Mouse (Mus musculus) embryonic facial prominence, embryonic 11.5 days (tissue): Measurements from ENCODE around the gene Shank3. TPM values are rescaled to one million over a fixed set of nuclear protein-coding genes. Genes with fewer than 3 reads are reported as not detected.
A peak's percentile ranks its signal among the peaks of the same experiment; 100 is the strongest.

Experiments used
- ATAC-seq: fragments of 200-750 bp; cut with Nextera tagmentation; replicated peaks from 2 replicates; pipeline ENCODE4 v1.8.0; 2017; ENCODE audit warnings: low read depth; ENCODE audit not compliant: insufficient number of reproducible peaks, low FRiP score, low TSS enrichment
- DNase-seq: peaks from one replicate; pipeline ENCODE4 v3.0.0-alpha.2; 2015; ENCODE audit warnings: low spot score
- H3K27ac ChIP-seq: fragments of 300-500 bp; sonication (generic); replicated peaks from 2 replicates; pipeline ENCODE4 v1.5.1; 2014; ENCODE audit warnings: mild to moderate bottlenecking, low read depth, low read length, control low read depth
- H3K27me3 ChIP-seq: fragments of 300-500 bp; sonication (generic); 2 replicates; pipeline ENCODE4 v1.6.1; 2014; ENCODE audit warnings: mild to moderate bottlenecking, low read length, moderate library complexity, mixed read lengths; ENCODE audit not compliant: control insufficient read depth, insufficient read depth
- H3K36me3 ChIP-seq: fragments of 300-500 bp; sonication (generic); replicated peaks from 2 replicates; pipeline ENCODE4 v1.6.1; 2014; ENCODE audit warnings: low read depth, mild to moderate bottlenecking, low read length, moderate library complexity, mixed read lengths; ENCODE audit not compliant: control insufficient read depth, insufficient read depth
- H3K4me1 ChIP-seq: fragments of 300-500 bp; sonication (generic); 2 replicates; pipeline ENCODE4 v1.6.1; 2014; ENCODE audit warnings: low read length, mixed read lengths; ENCODE audit not compliant: control insufficient read depth, insufficient read depth
- H3K4me2 ChIP-seq: fragments of 300-500 bp; sonication (generic); 2 replicates; pipeline ENCODE4 v1.6.1; 2014; ENCODE audit warnings: low read depth, mild to moderate bottlenecking, control low read depth, low read length, moderate library complexity
- H3K4me3 ChIP-seq: fragments of 300-500 bp; sonication (generic); 2 replicates; pipeline ENCODE4 v1.5.1; 2014; ENCODE audit warnings: low read depth, low read length, control low read depth
- H3K9ac ChIP-seq: fragments of 300-500 bp; sonication (generic); replicated peaks from 2 replicates; pipeline ENCODE4 v1.6.1; 2014; ENCODE audit warnings: mild to moderate bottlenecking, control low read depth, low read length
- H3K9me3 ChIP-seq: fragments of 300-500 bp; sonication (generic); replicated peaks from 2 replicates; pipeline ENCODE4 v1.6.1; 2016; ENCODE audit warnings: mild to moderate bottlenecking, low read length, inconsistent platforms, mixed read lengths; ENCODE audit not compliant: control insufficient read depth
- WGBS: fragments of 180-500 bp; shearing (Covaris S2); extraction: QIAGEN DNeasy Blood & Tissue Kit; methylation state at CpG from one replicate; pipeline ENCODE4 v1.1.7; 2014; 5-methylcytosine and 5-hydroxymethylcytosine counted together
- polyA plus RNA-seq: library from polyadenylated mRNA; unstranded; fragments of >200 nt; fragmentation: Nextera tagmentation; extraction: Ambion mirVana; gene quantifications from 2 replicates; pipeline ENCODE4 v1.2.1, GENCODE M21; 2014

Gene Shank3
- polyA plus RNA-seq, 1 experiment from 2014 or later: 1.6 TPM

DNA sequence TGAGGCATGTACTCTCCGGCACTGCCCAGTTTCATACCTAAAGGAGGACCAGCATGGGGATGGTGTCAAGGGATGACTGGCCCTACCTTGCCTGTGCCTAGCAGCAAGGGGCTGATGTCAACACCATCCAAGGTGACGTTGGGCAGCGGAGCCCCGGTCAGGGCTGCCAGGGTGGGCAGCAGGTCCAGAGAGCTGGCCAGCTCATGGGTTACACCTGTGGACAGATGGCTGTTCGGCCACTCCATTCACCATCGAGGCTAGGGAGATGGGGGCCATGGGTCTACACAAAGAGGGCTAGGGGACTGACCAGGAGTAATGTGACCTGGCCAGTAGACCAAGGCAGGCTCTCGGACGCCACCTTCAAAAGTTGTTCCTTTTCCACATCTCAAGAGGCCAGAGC, 25.5 kb upstream of the Shank3 start:
- H3K4me3 ChIP-seq: no peak overlapping the region
- no peaks in the 10 kb centered on the region for H3K36me3 ChIP-seq
- 92% methylated on average over 8 of the region's 8 CpGs for WGBS
- no peak overlapping the region for H3K27ac ChIP-seq
- no peak overlapping the region for H3K9ac ChIP-seq
- H3K4me1 ChIP-seq: no peaks in the 10 kb centered on the region
- H3K9me3 ChIP-seq: no peaks in the 10 kb centered on the region
- H3K4me2 ChIP-seq: no peak overlapping the region
- H3K27me3 ChIP-seq: no peaks in the 10 kb centered on the region
- ATAC-seq (no peak), DNase-seq (no peak)

GRCm38 (mm10) chr15:89474596-89475292, 24.7 kb upstream of the Shank3 start:
- H3K9me3 ChIP-seq: no peaks in the 10 kb centered on the region
- H3K36me3 ChIP-seq: no peaks in the 10 kb centered on the region
- ATAC-seq (no peak), DNase-seq (no peak)
- WGBS: 90% methylated on average over 19 of the region's 19 CpGs
- H3K4me2 ChIP-seq: no peak overlapping the region
- H3K4me1 ChIP-seq: no peaks in the 10 kb centered on the region
- no peak overlapping the region for H3K9ac ChIP-seq
- H3K27me3 ChIP-seq: no peaks in the 10 kb centered on the region
- H3K4me3 ChIP-seq: no peak overlapping the region
- H3K27ac ChIP-seq: no peak overlapping the region

GRCm38 (mm10) chr15:89475293-89475600, 24.2 kb upstream of the Shank3 start:
- 80% methylated on average over 7 of the region's 7 CpGs for WGBS
- no peak overlapping the region; the same call in 1 of the 2 replicates for H3K4me3 ChIP-seq
- H3K27ac ChIP-seq: no peak overlapping the region
- no peaks in the 10 kb centered on the region for H3K36me3 ChIP-seq
- H3K4me1 ChIP-seq: no peaks in the 10 kb centered on the region
- H3K9ac ChIP-seq: no peak overlapping the region
- no peak for ATAC-seq
- no peaks in the 10 kb centered on the region for H3K27me3 ChIP-seq
- DNase-seq: no peak
- no peak overlapping the region; the same call in 1 of the 2 replicates for H3K4me2 ChIP-seq
- H3K9me3 ChIP-seq: no peaks in the 10 kb centered on the region

DNA sequence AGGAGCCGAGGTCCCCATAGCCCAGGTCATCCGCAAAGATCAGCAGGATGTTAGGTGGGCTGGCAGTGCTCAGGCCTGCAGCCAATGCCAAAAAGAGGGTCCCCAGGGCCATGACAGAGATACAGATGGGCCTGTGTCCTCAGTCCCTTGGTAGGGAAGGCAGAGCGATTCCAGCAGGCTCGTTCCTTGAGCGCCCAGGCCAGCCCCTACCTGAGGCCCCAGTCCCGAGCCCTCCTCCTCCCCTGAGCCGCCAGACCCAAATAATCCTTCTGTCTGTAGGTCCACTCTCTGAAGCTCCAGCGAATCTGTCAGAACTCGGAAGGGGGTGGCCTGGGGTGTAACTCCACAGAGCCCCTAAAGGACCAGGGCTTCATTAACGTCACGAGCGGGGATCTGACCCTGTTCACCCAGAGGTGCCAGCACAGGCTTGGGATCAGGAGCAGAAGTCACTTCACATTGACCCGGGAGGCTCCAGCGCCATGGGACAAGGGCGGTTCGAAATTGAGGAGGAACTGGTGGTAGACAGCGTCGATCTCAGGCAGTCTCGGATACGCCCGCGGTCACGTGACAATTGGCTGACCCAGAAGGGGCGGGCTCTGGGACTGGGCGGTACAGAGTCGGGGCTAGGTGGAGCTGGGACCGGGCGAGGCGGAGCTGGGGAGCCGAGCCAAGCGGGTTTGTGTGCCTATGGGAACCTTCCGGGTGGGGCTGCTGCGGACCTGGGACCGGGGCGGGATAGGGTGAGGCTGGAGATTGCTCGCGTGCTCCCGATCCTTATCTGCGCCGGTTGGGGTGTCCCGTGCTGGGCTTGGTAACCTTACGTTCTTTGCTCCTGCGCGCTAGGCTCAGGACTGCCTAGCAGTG, 23.6 kb upstream of the Shank3 start:
- peak overlapping the region; percentile 56 for H3K9ac ChIP-seq
- H3K4me3 ChIP-seq: peak overlapping the region; percentile 57
- H3K4me2 ChIP-seq: peak overlapping the region; percentile 65
- ATAC-seq (peak; percentile 96), DNase-seq (peak; percentile 93)
- 0 out of 2 replicates have a peak overlapping the region, but pooled peaks have one; percentile 36 for H3K27ac ChIP-seq
- no peaks in the 10 kb centered on the region for H3K36me3 ChIP-seq
- no peaks in the 10 kb centered on the region for H3K27me3 ChIP-seq
- H3K9me3 ChIP-seq: no peaks in the 10 kb centered on the region
- 9% methylated on average over 44 of the region's 44 CpGs for WGBS
- no peaks in the 10 kb centered on the region for H3K4me1 ChIP-seq

DNA sequence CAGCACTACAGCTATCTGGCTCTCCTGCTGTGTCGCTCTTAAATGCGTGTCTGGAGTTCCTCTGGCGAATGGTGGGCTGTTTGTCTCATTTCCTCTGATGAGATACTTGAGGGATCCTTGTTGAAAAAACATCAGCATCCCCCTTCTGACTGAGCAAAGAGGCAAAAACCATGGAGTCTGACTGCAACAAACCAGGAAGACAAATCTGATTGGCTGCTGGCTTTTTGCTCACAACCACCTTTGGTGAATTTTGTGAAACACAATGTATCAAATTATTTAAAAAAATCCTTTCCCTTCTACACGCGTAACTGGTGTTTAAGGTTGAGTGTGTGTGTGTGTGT, 23.0 kb upstream of the Shank3 start:
- WGBS: 12% methylated on average over 5 of the region's 5 CpGs
- Histone ChIP-seq H3K9ac (peak overlapping the region; percentile 56), H3K27ac (0 out of 2 replicates have a peak overlapping the region, but pooled peaks have one; percentile 36)

GRCm38 (mm10) chr15:89477091-89477491, 22.3 kb upstream of the Shank3 start, which contains the start of gene Arsa:
Gene Arsa (minus strand): TSS chr15:89477425.
- H3K4me1 ChIP-seq: no peaks in the 10 kb centered on the region
- H3K4me2 ChIP-seq: peak within 1 kb of the TSS; percentile 65
- DNase-seq (no peak), ATAC-seq (no peak)
- peak within 1 kb of the TSS; percentile 57 for H3K4me3 ChIP-seq
- H3K27me3 ChIP-seq: no peaks in the 10 kb centered on the region
- whole genome bisulfite sequencing: 32% methylated on average over 9 of the region's 9 CpGs
- H3K27ac ChIP-seq: 0 out of 2 replicates have a peak within 1 kb of the TSS, but pooled peaks have one; percentile 36
- peak within 1 kb of the TSS; percentile 56 for H3K9ac ChIP-seq
- no peaks in the 10 kb centered on the region for H3K36me3 ChIP-seq
- no peaks in the 10 kb centered on the region for H3K9me3 ChIP-seq

More for the DNA sequence above, 23.0 kb upstream of the Shank3 start:
- H3K4me2 ChIP-seq: peak overlapping the region; percentile 65
- no peak for DNase-seq
- no peaks in the 10 kb centered on the region for H3K9me3 ChIP-seq
- no peak for ATAC-seq
- no peaks in the 10 kb centered on the region for H3K36me3 ChIP-seq
- H3K4me1 ChIP-seq: no peaks in the 10 kb centered on the region
- peak overlapping the region; percentile 57 for H3K4me3 ChIP-seq
- no peaks in the 10 kb centered on the region for H3K27me3 ChIP-seq

DNA sequence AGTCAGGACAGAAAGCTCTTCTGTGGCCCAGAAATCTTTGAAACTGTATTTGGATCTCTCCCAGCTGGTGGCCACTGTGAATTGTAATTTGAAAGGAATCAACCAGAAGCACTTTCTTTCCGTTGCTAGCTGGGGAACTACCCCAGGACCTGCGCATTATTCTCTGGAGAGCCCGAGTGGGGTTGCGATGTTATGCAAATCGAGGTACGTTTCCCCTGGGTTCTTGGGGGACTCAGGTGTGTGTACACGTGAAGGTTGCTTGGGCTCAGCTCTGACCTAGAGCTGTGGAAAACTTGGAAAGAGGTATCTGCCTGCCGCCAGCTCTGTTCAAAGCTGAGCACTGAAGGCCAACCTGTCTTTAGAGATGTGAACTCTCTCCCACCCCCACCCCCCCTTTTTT, 21.6 kb upstream of the Shank3 start:
- Histone ChIP-seq H3K4me1 (no peaks in the 10 kb centered on the region), H3K4me2 (no peak overlapping the region), H3K9ac (no peak overlapping the region), H3K9me3 (no peaks in the 10 kb centered on the region), H3K4me3 (no peak overlapping the region), H3K36me3 (no peaks in the 10 kb centered on the region), H3K27me3 (no peaks in the 10 kb centered on the region), H3K27ac (no peak overlapping the region)
- 46% methylated on average over 8 of the region's 8 CpGs for WGBS
- no peak for DNase-seq
- ATAC-seq: no peak

- ATAC-seq: no peak
- WGBS: 86% methylated on average over 3 of the region's 3 CpGs
- no peak overlapping the region for H3K27ac ChIP-seq
Measured at GRCm38 (mm10) chr15:89478622-89479021, 20.8 kb upstream of the Shank3 start.

More at GRCm38 (mm10) chr15:89478622-89479021, 20.8 kb upstream of the Shank3 start:
- H3K27me3 ChIP-seq: no peaks in the 10 kb centered on the region
- no peak for DNase-seq
- no peak overlapping the region for H3K9ac ChIP-seq
- no peak overlapping the region for H3K4me2 ChIP-seq
- no peaks in the 10 kb centered on the region for H3K9me3 ChIP-seq
- H3K4me1 ChIP-seq: no peaks in the 10 kb centered on the region
- H3K36me3 ChIP-seq: no peaks in the 10 kb centered on the region
- H3K4me3 ChIP-seq: no peak overlapping the region
